Mouse (Mus musculus) ES-Bruce4 (cell line): ENCODE measurements around the gene Zfp770. TPM values are rescaled to one million over a fixed set of nuclear protein-coding genes. Genes with fewer than 3 reads are reported as not detected.

Experiments used
- H3K27ac ChIP-seq: 2 replicates; pipeline ENCODE4 v1.5.1; 2012; ENCODE audit warnings: low read length, inconsistent platforms; ENCODE audit not compliant: insufficient read depth
- H3K27me3 ChIP-seq: 2 replicates; pipeline ENCODE4 v1.6.1; 2012; ENCODE audit warnings: mild to moderate bottlenecking, low read length, inconsistent platforms; ENCODE audit not compliant: control insufficient read depth, poor library complexity, insufficient read depth, severe bottlenecking
- H3K36me3 ChIP-seq: 2 replicates; pipeline ENCODE4 v1.6.1; 2012; ENCODE audit warnings: inconsistent platforms, mild to moderate bottlenecking, low read length, moderate library complexity; ENCODE audit not compliant: control insufficient read depth, poor library complexity, insufficient read depth, severe bottlenecking
- H3K4me1 ChIP-seq: one replicate; pipeline ENCODE4 v1.8.1; 2011; ENCODE audit warnings: low read length; ENCODE audit not compliant: control insufficient read depth, insufficient read depth
- H3K4me3 ChIP-seq: 2 replicates; pipeline ENCODE4 v1.5.1; 2011; ENCODE audit warnings: low read depth, mild to moderate bottlenecking, low read length
- H3K9ac ChIP-seq: 2 replicates; pipeline ENCODE4 v1.6.1; 2012; ENCODE audit warnings: low read depth, mild to moderate bottlenecking, inconsistent platforms; ENCODE audit not compliant: poor library complexity, severe bottlenecking
- H3K9me3 ChIP-seq: replicated peaks from 2 replicates; pipeline ENCODE4 v1.6.1; 2012; ENCODE audit warnings: mild to moderate bottlenecking, low read length, inconsistent platforms; ENCODE audit not compliant: control insufficient read depth, poor library complexity, insufficient read depth, severe bottlenecking
- CTCF ChIP-seq: IDR thresholded peaks from one replicate; pipeline ENCODE4 v1.8.1; 2011; ENCODE audit warnings: low read depth, low read length
- EP300 ChIP-seq: IDR thresholded peaks from 2 replicates; pipeline ENCODE4 v1.6.1; 2011; ENCODE audit warnings: low read depth, low read length; ENCODE audit not compliant: insufficient read depth
- POLR2A ChIP-seq: IDR thresholded peaks from one replicate; pipeline ENCODE4 v1.8.1; 2011; ENCODE audit warnings: low read length; ENCODE audit not compliant: insufficient read depth
- polyA plus RNA-seq: library from polyadenylated mRNA; stranded (reverse); fragments of >200 nt; gene quantifications from 2 replicates; pipeline ENCODE4 v1.2.4, GENCODE M21; 2011; ENCODE audit warnings: low read depth; ENCODE audit not compliant: missing spikeins, insufficient read depth, insufficient read length

Zfp770 gene
- polyA plus RNA-seq, 1 experiment = 16.0 TPM

- H3K9me3 ChIP-seq = no peaks in the 10 kb centered on the region
- no peak for TF ChIP-seq EP300
- TF ChIP-seq POLR2A = no peak
- no peak for TF ChIP-seq CTCF
- H3K4me1 ChIP-seq = no peaks in the 10 kb centered on the region
- no peaks in the 10 kb centered on the region for H3K27me3 ChIP-seq
- H3K9ac ChIP-seq = no peak overlapping the region
- no peak overlapping the region for H3K4me3 ChIP-seq
- no peak overlapping the region for H3K27ac ChIP-seq
- peaks cover 70% of the 10 kb centered on the region for H3K36me3 ChIP-seq
Measured at GRCm38 (mm10) chr2:114153247-114153646, 48.0 kb downstream of the Zfp770 start.

- Histone ChIP-seq H3K9ac (no peak overlapping the region), H3K9me3 (no peaks in the 10 kb centered on the region), H3K4me1 (no peaks in the 10 kb centered on the region), H3K4me3 (no peak overlapping the region), H3K36me3 (peaks cover 69% of the 10 kb centered on the region), H3K27ac (no peak overlapping the region), H3K27me3 (no peaks in the 10 kb centered on the region)
- TF ChIP-seq CTCF (no peak), POLR2A (no peak), EP300 (no peak)
Measured at GRCm38 (mm10) chr2:114146864-114147458, 54.3 kb downstream of the Zfp770 start.

GRCm38 (mm10) chr2:114145315-114145801 lies 55.9 kb downstream of the Zfp770 start:
- no peak overlapping the region for H3K9ac ChIP-seq
- H3K9me3 ChIP-seq = no peaks in the 10 kb centered on the region
- peaks cover 71% of the 10 kb centered on the region for H3K36me3 ChIP-seq
- H3K4me1 ChIP-seq = no peaks in the 10 kb centered on the region
- H3K27me3 ChIP-seq = no peaks in the 10 kb centered on the region
- TF ChIP-seq CTCF (no peak), EP300 (no peak), POLR2A (no peak)
- no peak overlapping the region for H3K4me3 ChIP-seq
- H3K27ac ChIP-seq = no peak overlapping the region

GRCm38 (mm10) chr2:114144915-114145314 lies 56.4 kb downstream of the Zfp770 start:
- Histone ChIP-seq H3K9ac (no peak overlapping the region), H3K4me1 (no peaks in the 10 kb centered on the region), H3K27ac (no peak overlapping the region), H3K9me3 (no peaks in the 10 kb centered on the region), H3K4me3 (no peak overlapping the region), H3K27me3 (no peaks in the 10 kb centered on the region), H3K36me3 (peaks cover 67% of the 10 kb centered on the region)
- no peak for TF ChIP-seq POLR2A
- no peak for TF ChIP-seq CTCF

GRCm38 (mm10) chr2:114143842-114144241 lies 57.4 kb downstream of the Zfp770 start:
- TF ChIP-seq CTCF (no peak), POLR2A (no peak), EP300 (no peak)
- no peak overlapping the region for H3K4me3 ChIP-seq
- peaks cover 65% of the 10 kb centered on the region for H3K36me3 ChIP-seq
- no peaks in the 10 kb centered on the region for H3K9me3 ChIP-seq
- H3K4me1 ChIP-seq = no peaks in the 10 kb centered on the region
- no peaks in the 10 kb centered on the region for H3K27me3 ChIP-seq
- H3K27ac ChIP-seq = no peak overlapping the region
- H3K9ac ChIP-seq = no peak overlapping the region

Other genes starting within 250 kb of the Zfp770 start
- not detected in 2 replicates for gene Gjd2, start 187.8 kb downstream of the Zfp770 start, polyA plus RNA-seq
- gene Actc1, start 147.9 kb downstream of the Zfp770 start, polyA plus RNA-seq = 1.4 and 2.1 TPM in 2 replicates
- gene Aqr, start 14.4 kb downstream of the Zfp770 start, polyA plus RNA-seq = 103 and 108 TPM in 2 replicates